Mouse (Mus musculus) liver, adult 2 months (tissue): ENCODE results near the gene Lgsn.

Experiments
- CTCF ChIP-seq: fragments of 200-500 bp; IDR thresholded peaks from 2 replicates; pipeline ENCODE4 v1.5.1; 2011; ENCODE audit warnings: low read depth, low read length, control low read depth
- POLR2A ChIP-seq: fragments of 200-500 bp; IDR thresholded peaks from 2 replicates; pipeline ENCODE4 v1.6.1; 2011; ENCODE audit warnings: low read length, control low read depth; ENCODE audit not compliant: insufficient read depth; ENCODE audit errors: extremely low read depth

- TF ChIP-seq CTCF (no peak), POLR2A (no peak)
Measured at GRCm38 (mm10) chr1:31175401-31175800, 800 bp upstream of the Lgsn start.
